Comparison of ENCODE assay signal across 15 mouse cellular contexts in genomic region chr13:60434221-60435210, GRCm38 (mm10).
DNase-seq lines count a peak whose midpoint lies in the region; ATAC-seq and TF ChIP-seq lines count a peak whose summit lies in the region.
"Had no signal": no experiment of that assay in that cellular context is flagged by ENCODE, and none has a peak within 500 bp of the region (broad histone marks: within the 10 kb centered on the region; RNA-seq: fewer than 3 reads in every experiment).

No protein-coding gene starts in this region.

- no peak overlapping the region for H3K4me3 ChIP-seq in gastrocnemius, adult 2 months
- no peak overlapping the region for H3K4me3 ChIP-seq in kidney, embryonic 15.5 days (replicated peaks)
- H3K4me3 ChIP-seq in embryonic fibroblast, embryonic 13.5 days (ENCODE audit: insufficient read depth, low read length), result no peak overlapping the region
- H3K4me3 ChIP-seq in stomach, embryonic 14.5 days (ENCODE audit: low read depth, low read length), result no peak overlapping the region
- H3K4me3 ChIP-seq: erythroblast, embryonic 14.5 days; layer of hippocampus, adult 2 months; neural tube, embryonic 13.5 days had no signal

- H3K9me3 ChIP-seq in kidney, embryonic 15.5 days (replicated peaks), result no peaks in the 10 kb centered on the region; the same call in 1 of the 2 replicates
- H3K9me3 ChIP-seq in stomach, embryonic 14.5 days (ENCODE audit: control insufficient read depth, low read depth, low read length), result peaks cover 3% of the 10 kb centered on the region; the same call in 1 of the 2 replicates

- intact Hi-C loops in gastrocnemius, adult 2 months (cut with DNase I), result no loop called here

- no peak for TF ChIP-seq POLR2A in embryonic fibroblast, embryonic 13.5 days (IDR thresholded peaks at IDR 0.05; ENCODE audit: low read depth, low read length)

- TF ChIP-seq CTCF in gastrocnemius, adult 2 months (IDR thresholded peaks at IDR 0.05), result no peak
- no peak for TF ChIP-seq CTCF in embryonic fibroblast, embryonic 13.5 days (IDR thresholded peaks at IDR 0.05; ENCODE audit: borderline replicate concordance, insufficient read depth, low read length)

- no peaks in the 10 kb centered on the region for H3K36me3 ChIP-seq in kidney, embryonic 15.5 days
- no peaks in the 10 kb centered on the region for H3K36me3 ChIP-seq in stomach, embryonic 14.5 days (ENCODE audit: control insufficient read depth, insufficient read depth, low read length)
- H3K36me3 ChIP-seq: G1E; neural tube, embryonic 13.5 days had no signal

- peak overlapping the region; percentile 70 for H3K27ac ChIP-seq in gastrocnemius, adult 2 months
- peak overlapping the region; percentile 78 for H3K27ac ChIP-seq in kidney, embryonic 15.5 days
- peak overlapping the region; percentile 88 for H3K27ac ChIP-seq in embryonic fibroblast, embryonic 13.5 days (ENCODE audit: insufficient read depth, low read length)
- H3K27ac ChIP-seq in stomach, embryonic 14.5 days (ENCODE audit: low read length), result peak overlapping the region; percentile 85
- H3K27ac ChIP-seq: hindbrain, postnatal 0 days; layer of hippocampus, adult 2 months; neural tube, embryonic 13.5 days had no signal

- no peak overlapping the region for H3K4me2 ChIP-seq in kidney, embryonic 15.5 days
- no peak overlapping the region for H3K4me2 ChIP-seq in stomach, embryonic 14.5 days (replicated peaks; ENCODE audit: low read depth, low read length)
- H3K4me2 ChIP-seq: neural tube, embryonic 13.5 days had no signal

- no peaks in the 10 kb centered on the region for H3K27me3 ChIP-seq in kidney, embryonic 15.5 days
- no peaks in the 10 kb centered on the region for H3K27me3 ChIP-seq in stomach, embryonic 14.5 days (ENCODE audit: control insufficient read depth, insufficient read depth, low read length)
- H3K27me3 ChIP-seq: neural tube, embryonic 13.5 days had no signal

- no peak for DNase-seq in gastrocnemius, adult 2 months
- no peak for DNase-seq in gastrocnemius, postnatal 4 days (ENCODE audit: low spot score in 2 of 2)
- DNase-seq in kidney, adult 8-10 months, result no peak
- no peak for DNase-seq in c-Kit-positive CD71-positive TER-119-positive erythroid progenitor cells, embryonic 14.5 days (ENCODE audit: low spot score)
- no peak for DNase-seq in spleen, postnatal 10 days (ENCODE audit: low spot score in 2 of 2)
- DNase-seq: cerebellum, postnatal 14 days; liver, postnatal 0 days had no signal

- H3K4me1 ChIP-seq in kidney, embryonic 15.5 days, result peaks cover 15% of the 10 kb centered on the region
- peaks cover 7% of the 10 kb centered on the region for H3K4me1 ChIP-seq in embryonic fibroblast, embryonic 13.5 days (ENCODE audit: control insufficient read depth, insufficient read depth, low read length)
- peaks cover 10% of the 10 kb centered on the region; the same call in 1 of the 2 replicates for H3K4me1 ChIP-seq in stomach, embryonic 14.5 days (ENCODE audit: control insufficient read depth, insufficient read depth, low read length)
- H3K4me1 ChIP-seq: neural tube, embryonic 13.5 days had no signal

- 60% methylated on average over 11 of the region's 11 CpGs for WGBS in kidney, embryonic 15.5 days
- 48% methylated on average over 11 of the region's 11 CpGs for WGBS in stomach, embryonic 14.5 days

- H3K9ac ChIP-seq in kidney, embryonic 15.5 days, result no peak overlapping the region
- no peak overlapping the region for H3K9ac ChIP-seq in stomach, embryonic 14.5 days (replicated peaks; ENCODE audit: low read depth, low read length)
- H3K9ac ChIP-seq: liver, postnatal 0 days; neural tube, embryonic 13.5 days had no signal

- ATAC-seq in kidney, embryonic 15.5 days (replicated peaks; ENCODE audit: low FRiP score), result no peak
- peak; percentile 69; the same call in 1 of the 2 replicates for ATAC-seq in stomach, embryonic 14.5 days (ENCODE audit: insufficient number of reproducible peaks, insufficient read depth, low FRiP score, low read depth)
- ATAC-seq: hindbrain, postnatal 0 days; liver, postnatal 0 days had no signal
